Mouse (Mus musculus) neural tube, embryonic 12.5 days (tissue): Measurements from ENCODE around the gene Exoc2. TPM values are rescaled to one million over a fixed set of nuclear protein-coding genes. Genes with fewer than 3 reads are reported as not detected.

Experiments
- ATAC-seq: fragments of 200-750 bp; cut with Nextera tagmentation; 2 replicates; pipeline ENCODE4 v1.8.0; 2017; ENCODE audit warnings: low read depth, mild to moderate bottlenecking, moderate TSS enrichment, moderate library complexity; ENCODE audit not compliant: low FRiP score
- H3K27ac ChIP-seq: fragments of 300-500 bp; sonication (generic); 2 replicates; pipeline ENCODE4 v1.5.1; 2016
- H3K27me3 ChIP-seq: fragments of 300-500 bp; sonication (generic); replicated peaks from 2 replicates; pipeline ENCODE4 v1.6.1; 2016; ENCODE audit warnings: mild to moderate bottlenecking
- H3K36me3 ChIP-seq: fragments of 300-500 bp; sonication (generic); 2 replicates; pipeline ENCODE4 v1.6.1; 2016; ENCODE audit warnings: mild to moderate bottlenecking
- H3K4me1 ChIP-seq: fragments of 300-500 bp; sonication (generic); 2 replicates; pipeline ENCODE4 v1.6.1; 2016
- H3K4me2 ChIP-seq: fragments of 300-500 bp; sonication (generic); replicated peaks from 2 replicates; pipeline ENCODE4 v1.6.1; 2016; ENCODE audit warnings: mild to moderate bottlenecking
- H3K4me3 ChIP-seq: fragments of 300-500 bp; sonication (generic); 2 replicates; pipeline ENCODE4 v1.5.1; 2016
- H3K9ac ChIP-seq: fragments of 300-500 bp; sonication (generic); 2 replicates; pipeline ENCODE4 v1.6.1; 2016; ENCODE audit warnings: mild to moderate bottlenecking
- H3K9me3 ChIP-seq: fragments of 300-500 bp; sonication (generic); 2 replicates; pipeline ENCODE4 v1.6.1; 2016; ENCODE audit warnings: mild to moderate bottlenecking
- WGBS: fragments of 180-500 bp; shearing (Covaris S2); methylation state at CpG from one replicate; pipeline ENCODE4 v1.1.7; 2016; 5-methylcytosine and 5-hydroxymethylcytosine counted together
- polyA plus RNA-seq: library from polyadenylated mRNA; unstranded; fragments of >200 nt; fragmentation: Nextera tagmentation; extraction: Ambion mirVana; gene quantifications from 2 replicates; pipeline ENCODE4 v1.2.1, GENCODE M21; 2016

Gene Exoc2
- polyA plus RNA-seq, 1 experiment from 2014 or later, result 45.7 TPM

DNA sequence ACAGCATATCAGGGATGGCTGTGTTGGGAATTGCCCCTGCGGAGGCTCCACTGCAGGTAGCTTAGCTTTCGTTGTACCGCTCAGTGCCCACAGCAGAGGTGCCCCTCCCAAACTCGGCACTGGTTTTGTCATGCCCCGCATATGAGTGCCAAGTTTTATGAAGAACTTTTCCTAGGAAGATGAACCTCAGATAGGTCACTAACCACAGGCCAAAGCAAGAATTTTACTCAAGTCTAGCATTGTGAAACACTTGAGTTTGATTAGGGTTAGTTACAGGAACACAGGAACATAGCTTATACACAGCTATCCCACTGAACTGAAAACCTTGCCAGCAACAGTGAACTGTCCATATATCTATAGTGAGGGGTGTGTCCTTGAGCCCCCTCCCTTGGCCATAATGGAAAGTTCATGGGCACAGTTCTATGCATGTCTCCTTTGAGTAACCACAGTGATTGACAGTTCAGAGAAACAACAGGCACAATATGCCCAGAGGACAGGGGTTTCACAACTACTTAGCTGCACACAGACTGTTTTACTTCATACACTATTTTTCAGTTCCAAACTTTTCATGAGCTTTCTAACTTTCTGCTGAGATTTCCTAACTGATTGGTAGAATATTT, 171.4 kb downstream of the Exoc2 start:
- no peak overlapping the region for H3K27ac ChIP-seq
- H3K9me3 ChIP-seq, result no peaks in the 10 kb centered on the region
- no peak overlapping the region for H3K4me2 ChIP-seq
- H3K4me1 ChIP-seq, result no peaks in the 10 kb centered on the region
- no peak for ATAC-seq
- no peak overlapping the region for H3K4me3 ChIP-seq
- 95% methylated on average over 5 of the region's 5 CpGs for WGBS
- no peak overlapping the region for H3K9ac ChIP-seq
- H3K36me3 ChIP-seq, result no peaks in the 10 kb centered on the region
- no peaks in the 10 kb centered on the region for H3K27me3 ChIP-seq

DNA sequence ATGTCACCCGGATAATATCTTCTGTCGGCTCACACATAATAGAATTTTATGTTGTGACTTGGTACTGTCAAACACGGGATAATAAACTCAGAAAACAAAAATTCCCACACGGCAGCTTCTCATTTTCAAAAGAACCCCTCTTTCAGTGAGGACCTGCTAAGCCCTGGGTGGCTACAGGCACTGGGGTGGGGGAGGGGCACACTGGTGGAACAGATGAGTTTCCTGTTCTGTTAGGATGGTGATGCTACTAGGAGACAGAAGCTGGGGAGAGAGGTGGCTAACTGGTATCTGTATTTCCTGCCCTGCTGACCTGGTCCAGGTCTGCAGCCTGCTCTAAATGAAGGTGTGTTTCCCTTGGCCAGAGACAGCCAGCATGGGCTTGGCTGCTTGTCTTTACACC, 172.0 kb downstream of the Exoc2 start:
- H3K9me3 ChIP-seq, result no peaks in the 10 kb centered on the region
- no peaks in the 10 kb centered on the region for H3K4me1 ChIP-seq
- no peak overlapping the region for H3K4me3 ChIP-seq
- no peak for ATAC-seq
- no peak overlapping the region for H3K4me2 ChIP-seq
- H3K36me3 ChIP-seq, result no peaks in the 10 kb centered on the region
- 91% methylated on average over 4 of the region's 4 CpGs for WGBS
- H3K27ac ChIP-seq, result no peak overlapping the region
- H3K9ac ChIP-seq, result no peak overlapping the region
- no peaks in the 10 kb centered on the region for H3K27me3 ChIP-seq

DNA sequence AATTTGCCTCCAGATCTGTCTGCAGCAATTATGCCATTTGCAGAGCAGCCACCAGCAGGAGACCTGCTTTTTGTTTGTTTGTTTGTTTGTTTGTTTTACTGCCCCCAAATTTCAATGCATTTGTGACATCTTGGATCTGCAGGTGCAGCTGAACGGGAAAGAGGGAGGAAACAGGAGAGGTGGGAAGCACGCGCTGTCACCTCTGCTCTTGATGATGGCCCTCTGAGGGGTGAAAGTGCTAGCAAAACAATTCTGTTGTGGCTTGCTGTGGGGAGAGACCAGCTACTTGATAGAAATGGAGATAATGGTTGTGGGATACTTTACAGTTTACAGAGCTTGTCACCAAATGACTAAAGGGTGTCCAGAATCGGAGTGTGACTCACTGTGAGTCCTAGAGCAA, 177.9 kb downstream of the Exoc2 start:
- H3K4me3 ChIP-seq, result no peak overlapping the region
- H3K9ac ChIP-seq, result no peak overlapping the region
- H3K9me3 ChIP-seq, result no peaks in the 10 kb centered on the region
- no peak overlapping the region for H3K27ac ChIP-seq
- no peak for ATAC-seq
- 89% methylated on average over 4 of the region's 4 CpGs for WGBS
- no peak overlapping the region for H3K4me2 ChIP-seq
- H3K4me1 ChIP-seq, result no peaks in the 10 kb centered on the region
- no peaks in the 10 kb centered on the region for H3K27me3 ChIP-seq
- no peaks in the 10 kb centered on the region for H3K36me3 ChIP-seq

DNA sequence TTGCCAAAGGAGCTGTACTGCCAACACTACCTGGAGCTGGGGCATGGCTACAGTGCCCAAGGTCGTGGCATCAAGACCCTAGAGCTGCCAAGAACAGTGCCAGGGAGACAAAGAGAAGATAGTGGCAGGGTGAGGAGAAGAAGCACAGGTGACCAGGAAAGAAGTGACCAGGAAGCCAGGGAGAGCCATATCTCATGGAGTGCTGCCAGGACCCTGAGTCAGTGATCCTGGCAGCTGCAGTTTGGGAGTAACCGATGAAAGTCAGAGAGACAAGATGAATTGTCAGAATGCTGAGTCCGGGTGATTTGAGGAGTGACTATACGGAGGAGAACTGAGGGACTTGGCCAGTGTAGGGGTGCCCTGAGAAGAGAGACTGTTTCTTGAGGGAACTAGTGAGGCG, 180.3 kb downstream of the Exoc2 start:
- H3K4me3 ChIP-seq, result no peak overlapping the region
- H3K36me3 ChIP-seq, result no peaks in the 10 kb centered on the region
- WGBS, result 87% methylated on average over 5 of the region's 5 CpGs
- ATAC-seq, result no peak
- no peak overlapping the region for H3K9ac ChIP-seq
- no peak overlapping the region for H3K4me2 ChIP-seq
- no peaks in the 10 kb centered on the region for H3K9me3 ChIP-seq
- no peak overlapping the region for H3K27ac ChIP-seq
- H3K4me1 ChIP-seq, result no peaks in the 10 kb centered on the region
- no peaks in the 10 kb centered on the region for H3K27me3 ChIP-seq

DNA sequence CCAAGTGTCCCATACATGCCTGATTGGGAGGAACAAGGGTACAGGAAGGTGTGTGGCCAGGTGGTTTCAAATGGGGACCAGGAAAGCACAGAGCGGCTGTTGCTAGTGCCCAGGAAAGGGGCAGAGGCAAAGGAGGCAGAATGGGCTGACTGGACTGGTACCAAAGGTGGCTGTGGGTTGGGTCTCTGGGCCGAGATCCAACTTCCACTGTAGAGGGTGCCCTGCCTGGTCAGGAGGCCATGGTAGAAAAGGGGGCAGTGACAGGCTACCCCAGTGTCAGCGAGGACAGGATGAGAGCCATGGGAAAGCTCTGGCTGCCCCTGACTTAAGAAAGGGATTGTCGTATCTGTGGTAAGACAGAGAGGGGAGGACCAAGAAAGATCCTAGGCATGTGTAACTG, 180.7 kb downstream of the Exoc2 start:
- no peaks in the 10 kb centered on the region for H3K9me3 ChIP-seq
- H3K4me3 ChIP-seq, result no peak overlapping the region
- no peak overlapping the region for H3K4me2 ChIP-seq
- ATAC-seq, result no peak
- 89% methylated on average over 4 of the region's 4 CpGs for WGBS
- H3K4me1 ChIP-seq, result no peaks in the 10 kb centered on the region
- no peaks in the 10 kb centered on the region for H3K36me3 ChIP-seq
- no peak overlapping the region for H3K27ac ChIP-seq
- H3K27me3 ChIP-seq, result no peaks in the 10 kb centered on the region
- no peak overlapping the region for H3K9ac ChIP-seq

DNA sequence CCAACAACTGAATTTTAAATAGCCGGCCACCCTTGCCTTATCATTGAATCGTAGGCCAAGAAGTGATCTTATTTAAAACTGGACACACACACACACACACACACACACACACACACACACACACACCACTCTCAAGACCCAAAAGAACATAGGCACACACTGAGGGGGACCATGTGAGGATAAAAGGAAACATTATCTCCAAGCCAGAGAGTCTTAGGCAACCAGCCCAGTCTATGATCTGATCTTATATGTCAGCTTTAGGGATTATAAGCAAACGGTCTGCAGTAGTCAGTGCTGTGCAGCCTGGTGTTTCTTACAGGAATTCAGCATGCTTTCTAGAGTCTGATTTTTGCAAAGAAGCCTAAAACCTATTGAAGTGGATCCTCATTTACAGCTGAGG, 181.2 kb downstream of the Exoc2 start:
- WGBS, result 93% methylated on average over 3 of the region's 3 CpGs

DNA sequence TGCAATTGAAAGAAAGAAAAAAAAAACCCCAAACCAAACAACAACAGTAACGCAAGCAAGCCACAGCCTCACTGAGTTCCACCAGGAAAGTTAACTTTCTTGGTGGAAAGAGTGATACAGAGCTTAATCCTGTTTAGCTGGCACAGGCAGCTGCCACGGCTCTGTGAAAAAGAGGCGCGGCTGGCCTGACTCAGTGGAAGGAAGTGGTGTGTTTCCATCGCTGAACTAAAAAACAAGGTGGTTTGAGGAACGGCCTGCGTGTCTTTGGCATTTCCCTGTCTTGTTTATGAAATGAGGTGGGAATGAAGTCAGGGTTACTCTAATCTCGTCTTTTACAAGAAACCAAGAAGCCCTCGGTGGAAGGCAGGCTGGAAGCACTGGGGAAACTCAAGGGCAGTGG, 181.6 kb downstream of the Exoc2 start:
- Histone ChIP-seq H3K4me3 (no peak overlapping the region), H3K9ac (no peak overlapping the region), H3K36me3 (no peaks in the 10 kb centered on the region), H3K9me3 (no peaks in the 10 kb centered on the region), H3K27ac (no peak overlapping the region), H3K4me2 (no peak overlapping the region), H3K4me1 (no peaks in the 10 kb centered on the region), H3K27me3 (no peaks in the 10 kb centered on the region)
- ATAC-seq, result no peak
- 86% methylated on average over 9 of the region's 9 CpGs for WGBS

More for the DNA sequence above, 181.2 kb downstream of the Exoc2 start:
- Histone ChIP-seq H3K9ac (no peak overlapping the region), H3K4me2 (no peak overlapping the region), H3K36me3 (no peaks in the 10 kb centered on the region), H3K9me3 (no peaks in the 10 kb centered on the region), H3K27ac (no peak overlapping the region), H3K4me1 (no peaks in the 10 kb centered on the region), H3K27me3 (no peaks in the 10 kb centered on the region), H3K4me3 (no peak overlapping the region)
- no peak for ATAC-seq

DNA sequence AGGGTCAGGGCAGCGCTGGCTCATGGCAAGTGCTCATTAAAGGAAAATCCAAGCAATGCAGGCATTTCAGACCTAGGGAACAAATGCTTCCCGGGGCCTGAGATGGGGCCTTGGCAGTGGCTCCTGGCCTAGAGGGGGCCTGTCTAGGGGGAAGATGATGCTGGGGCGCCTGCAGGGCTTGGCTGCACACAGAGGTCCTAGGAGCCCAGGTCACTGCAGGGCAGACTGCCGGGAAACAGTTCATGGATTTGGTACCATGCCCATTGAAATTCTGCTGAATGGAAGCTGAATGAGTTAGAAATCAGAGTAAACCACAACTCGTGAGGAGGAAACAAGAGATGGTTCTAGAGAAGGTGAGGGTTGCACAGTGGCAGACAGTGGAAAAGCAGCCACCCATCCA, 183.9 kb downstream of the Exoc2 start:
- H3K36me3 ChIP-seq, result no peaks in the 10 kb centered on the region
- H3K4me3 ChIP-seq, result no peak overlapping the region
- no peaks in the 10 kb centered on the region for H3K4me1 ChIP-seq
- H3K9ac ChIP-seq, result no peak overlapping the region
- H3K4me2 ChIP-seq, result no peak overlapping the region
- no peak overlapping the region for H3K27ac ChIP-seq
- no peak for ATAC-seq
- H3K9me3 ChIP-seq, result no peaks in the 10 kb centered on the region
- no peaks in the 10 kb centered on the region for H3K27me3 ChIP-seq
- WGBS, result 75% methylated on average over 5 of the region's 5 CpGs

DNA sequence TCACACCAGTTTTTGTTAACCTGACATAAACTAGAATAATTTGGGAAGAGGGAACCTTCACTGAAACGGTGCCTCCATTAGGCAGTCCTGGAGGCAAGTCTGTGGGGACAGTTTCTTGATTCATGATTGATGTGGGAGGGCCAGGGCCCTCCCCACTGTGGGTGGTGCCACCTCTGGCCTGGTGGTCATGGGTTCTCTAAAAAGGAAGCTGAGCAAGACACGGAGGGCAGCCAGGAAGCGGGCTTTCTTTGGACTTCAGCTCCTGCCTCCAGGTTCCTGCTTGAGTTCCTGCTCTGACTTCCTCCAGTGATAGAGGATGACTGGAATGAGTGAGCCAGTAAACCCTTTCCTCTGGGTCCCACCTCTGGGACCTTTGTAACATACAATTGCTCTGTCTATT, 185.5 kb downstream of the Exoc2 start:
- Histone ChIP-seq H3K27ac (no peak overlapping the region), H3K4me2 (no peak overlapping the region), H3K4me3 (no peak overlapping the region), H3K36me3 (no peaks in the 10 kb centered on the region), H3K27me3 (no peaks in the 10 kb centered on the region), H3K9ac (no peak overlapping the region), H3K9me3 (no peaks in the 10 kb centered on the region), H3K4me1 (no peaks in the 10 kb centered on the region)
- WGBS, result 77% methylated on average over 3 of the region's 3 CpGs
- no peak for ATAC-seq

DNA sequence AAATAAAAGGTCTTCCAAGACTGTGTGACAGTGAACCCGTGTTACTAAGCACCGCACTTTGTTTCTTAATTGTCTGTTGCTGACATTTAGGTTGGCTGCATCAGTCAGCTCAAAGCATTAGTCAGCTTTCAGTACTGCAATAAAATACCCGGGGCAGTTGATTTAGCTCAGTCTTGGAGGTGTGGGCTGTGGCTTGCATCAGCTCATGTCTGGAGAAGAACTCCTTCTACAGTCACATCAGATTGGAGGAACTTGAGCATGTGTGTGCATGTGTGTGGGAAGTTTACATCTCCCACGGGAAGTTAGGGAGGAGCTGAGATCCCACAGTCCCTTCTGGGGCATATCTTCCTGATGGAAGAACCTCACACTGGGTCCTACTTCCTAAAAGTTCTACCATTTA, 185.9 kb downstream of the Exoc2 start:
- Histone ChIP-seq H3K27me3 (no peaks in the 10 kb centered on the region), H3K9ac (no peak overlapping the region), H3K9me3 (no peaks in the 10 kb centered on the region), H3K4me3 (no peak overlapping the region), H3K36me3 (no peaks in the 10 kb centered on the region), H3K4me1 (no peaks in the 10 kb centered on the region), H3K4me2 (no peak overlapping the region), H3K27ac (no peak overlapping the region)
- 83% methylated on average over 4 of the region's 4 CpGs for WGBS
- ATAC-seq, result no peak

DNA sequence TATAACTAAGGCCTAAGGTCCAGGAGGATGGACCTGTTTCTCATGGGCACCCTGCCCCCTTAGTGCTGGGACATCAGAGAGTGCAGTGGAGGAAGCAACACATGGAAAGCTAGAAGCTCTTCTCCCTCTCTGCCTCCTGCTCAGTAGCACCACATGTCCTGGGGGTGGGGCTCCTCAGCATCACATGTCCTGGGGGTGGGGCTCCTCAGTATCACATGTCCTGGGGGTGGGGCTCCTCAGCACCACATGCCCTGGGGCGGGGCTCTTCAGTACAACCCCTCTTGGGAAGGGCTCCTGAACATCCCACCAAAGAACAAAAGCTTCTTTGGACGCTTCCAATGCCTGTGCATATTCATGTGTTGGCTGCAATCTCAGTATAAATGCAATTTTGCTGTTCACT, 186.3 kb downstream of the Exoc2 start:
- no peaks in the 10 kb centered on the region for H3K27me3 ChIP-seq
- no peak for ATAC-seq
- no peak overlapping the region for H3K4me3 ChIP-seq
- no peaks in the 10 kb centered on the region for H3K9me3 ChIP-seq
- H3K36me3 ChIP-seq, result no peaks in the 10 kb centered on the region
- no peaks in the 10 kb centered on the region for H3K4me1 ChIP-seq
- H3K9ac ChIP-seq, result no peak overlapping the region
- no peak overlapping the region for H3K4me2 ChIP-seq
- H3K27ac ChIP-seq, result no peak overlapping the region
- 81% methylated on average over 2 of the region's 2 CpGs for WGBS

DNA sequence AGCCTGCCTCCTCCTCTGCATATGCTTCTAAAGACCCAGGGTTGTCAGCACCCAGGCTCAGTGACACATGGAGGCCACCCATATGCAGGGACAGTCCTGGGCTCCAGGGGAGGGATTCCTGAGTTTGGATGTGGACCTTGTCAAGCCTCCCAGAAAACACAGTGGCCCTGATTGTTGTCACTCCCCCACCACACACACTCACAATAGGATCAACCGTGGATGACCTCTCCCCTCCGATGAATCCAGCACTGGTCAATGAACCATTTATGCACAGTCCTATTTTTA, 186.9 kb downstream of the Exoc2 start:
- Histone ChIP-seq H3K4me3 (no peak overlapping the region), H3K27ac (no peak overlapping the region), H3K27me3 (no peaks in the 10 kb centered on the region), H3K36me3 (no peaks in the 10 kb centered on the region), H3K4me1 (no peaks in the 10 kb centered on the region), H3K4me2 (no peak overlapping the region), H3K9me3 (no peaks in the 10 kb centered on the region), H3K9ac (no peak overlapping the region)
- 53% methylated on average over 2 of the region's 2 CpGs for WGBS
- no peak for ATAC-seq

DNA sequence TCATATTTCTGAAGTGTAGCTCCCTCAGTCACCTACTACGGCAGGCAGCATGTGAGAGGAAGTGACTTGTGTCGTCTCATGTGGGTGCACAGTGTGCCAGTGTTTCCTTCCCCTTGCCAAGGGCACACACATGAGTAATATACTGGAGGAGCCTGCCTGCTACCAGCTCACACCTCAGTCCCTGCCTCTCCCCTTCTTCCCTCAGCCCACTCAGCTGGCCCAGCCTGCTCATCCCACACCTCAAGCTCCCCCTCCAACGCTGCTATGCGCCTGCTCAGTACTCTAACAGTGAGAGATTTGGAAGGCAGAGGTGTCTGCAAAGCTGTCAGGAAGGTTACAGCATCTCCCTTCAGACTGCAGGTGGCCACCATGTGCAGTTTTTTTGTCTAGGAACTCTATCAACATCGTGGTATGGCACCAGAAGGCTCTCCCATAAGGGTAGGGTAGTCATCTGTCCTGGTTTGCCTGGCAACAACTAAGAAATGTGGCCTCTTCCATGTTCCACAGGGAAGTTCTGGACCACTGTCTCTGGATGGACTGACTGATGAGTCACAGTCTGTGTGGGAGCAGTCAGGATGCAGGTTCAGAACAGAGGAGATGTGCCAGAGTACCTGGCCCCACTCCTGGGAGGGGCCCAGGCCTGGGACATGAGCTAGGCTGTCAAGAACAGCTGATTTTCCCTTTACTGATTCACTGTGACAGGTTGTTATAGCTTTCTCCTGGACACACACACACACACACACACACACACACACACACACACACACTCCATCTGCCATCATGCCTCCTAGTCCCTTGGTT, 187.5 kb downstream of the Exoc2 start:
- no peak overlapping the region for H3K27ac ChIP-seq
- no peak overlapping the region for H3K4me2 ChIP-seq
- H3K4me1 ChIP-seq, result no peaks in the 10 kb centered on the region
- H3K9ac ChIP-seq, result no peak overlapping the region
- ATAC-seq, result no peak
- no peak overlapping the region for H3K4me3 ChIP-seq
- no peaks in the 10 kb centered on the region for H3K27me3 ChIP-seq
- H3K36me3 ChIP-seq, result no peaks in the 10 kb centered on the region
- WGBS, result 80% methylated on average over 5 of the region's 5 CpGs
- H3K9me3 ChIP-seq, result no peaks in the 10 kb centered on the region
